Mouse (Mus musculus): ENCODE data around the gene Aarsd1.
"Not testable (repeated sequence)": the region's sequence is repeated elsewhere in the genome, so short reads cannot be mapped to it uniquely, and the experiment has no call there.

DNA sequence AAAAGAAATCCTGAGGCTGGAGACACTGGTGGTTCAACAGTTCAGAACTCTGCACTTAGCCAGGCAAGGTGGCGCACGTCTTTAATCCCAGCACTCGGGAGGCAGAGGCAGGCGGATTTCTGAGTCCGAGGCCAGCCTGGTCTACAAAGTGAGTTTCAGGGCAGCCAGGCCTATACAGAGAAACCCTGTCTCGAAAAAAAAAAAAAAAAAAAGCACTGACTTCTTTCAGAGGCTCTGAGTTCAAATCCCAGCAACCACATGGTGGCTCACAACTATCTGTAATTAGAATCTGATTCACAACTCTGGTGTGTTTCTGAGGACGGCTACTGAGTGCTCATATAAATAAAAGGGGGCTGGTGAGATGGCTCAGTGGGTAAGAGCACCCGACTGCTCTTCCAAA is 29.4 kb upstream of the Aarsd1 start:
- not testable (repeated sequence) for TF ChIP-seq CTCF, POLR2A (IDR thresholded peaks at IDR 0.05; ENCODE audit: insufficient read depth, low read depth, low read length)

Measured in olfactory bulb, adult 2 months (tissue).